In the genomic region with DNA sequence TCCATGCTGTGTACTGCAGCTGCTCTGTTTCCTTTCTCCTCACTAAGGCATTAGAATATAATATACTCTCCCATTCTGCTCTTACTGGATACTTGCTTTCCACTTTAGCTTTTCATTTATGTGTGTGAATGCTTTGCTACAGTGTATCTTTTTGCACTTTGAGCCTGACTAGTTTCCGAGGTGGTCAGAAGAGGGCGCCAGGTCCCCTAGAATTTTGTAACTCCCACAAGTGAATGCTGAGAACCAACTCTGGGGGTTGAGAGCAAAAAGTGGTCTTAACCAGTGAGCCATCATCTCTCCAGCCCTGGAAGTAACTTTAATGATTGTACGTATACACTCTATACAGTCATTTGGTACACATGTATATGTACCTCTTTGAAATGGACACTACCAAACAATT, we compare ENCODE assay signal across 8 mouse cellular contexts. TPM values are rescaled to one million over a fixed set of nuclear protein-coding genes. Genes with fewer than 3 reads are reported as not detected.
A peak's percentile ranks its signal among the peaks of the same experiment; 100 is the strongest.
DNase-seq lines count a peak whose midpoint lies in the region; ATAC-seq and TF ChIP-seq lines count a peak whose summit lies in the region.

No protein-coding gene starts in this region.

- H3K27me3 ChIP-seq in heart, adult 2 months (ENCODE audit: control insufficient read depth, insufficient read depth, low read length): no peaks in the 10 kb centered on the region
- peaks cover 20% of the 10 kb centered on the region for H3K27me3 ChIP-seq in embryonic facial prominence, embryonic 14.5 days (replicated peaks; ENCODE audit: control insufficient read depth, insufficient read depth, low read length)
- H3K27me3 ChIP-seq in hindbrain, postnatal 0 days (ENCODE audit: insufficient read depth, low read length): no peaks in the 10 kb centered on the region
- H3K27me3 ChIP-seq in stomach, embryonic 14.5 days (ENCODE audit: control insufficient read depth, insufficient read depth, low read length): no peaks in the 10 kb centered on the region

- DNase-seq in heart, adult 2 months: no peak
- DNase-seq in heart, postnatal 25 days (ENCODE audit: low spot score): no peak
- DNase-seq in urinary bladder, adult 18-20 months (ENCODE audit: low spot score in 2 of 2): peak; percentile 3 to 7
- DNase-seq in urinary bladder, adult 2 months (ENCODE audit: low spot score): no peak
- DNase-seq in embryonic facial prominence, embryonic 14.5 days (ENCODE audit: low spot score): peak; percentile 30
- DNase-seq in hindbrain, postnatal 0 days (ENCODE audit: low spot score): peak; percentile 65

- intact Hi-C loops in heart, adult 2 months (cut with DNase I): no loop called here
- intact Hi-C loops in heart, postnatal 25 days (cut with DNase I): no loop called here

- H3K4me1 ChIP-seq in heart, adult 2 months (ENCODE audit: control insufficient read depth, insufficient read depth, low read length): no peaks in the 10 kb centered on the region
- H3K4me1 ChIP-seq in embryonic facial prominence, embryonic 14.5 days (ENCODE audit: control insufficient read depth, insufficient read depth, low read length): 0 out of 2 replicates have a peak, but pooled peaks cover 3% of the 10 kb centered on the region
- peaks cover 4% of the 10 kb centered on the region; the same call in 1 of the 2 replicates for H3K4me1 ChIP-seq in hindbrain, postnatal 0 days (ENCODE audit: insufficient read depth, low read length)
- H3K4me1 ChIP-seq in stomach, embryonic 14.5 days (ENCODE audit: control insufficient read depth, insufficient read depth, low read length): no peaks in the 10 kb centered on the region

- peak; percentile 51 for TF ChIP-seq CTCF in heart, adult 2 months (IDR thresholded peaks at IDR 0.05)
- peak; percentile 58 for TF ChIP-seq CTCF in hindbrain, postnatal 0 days (IDR thresholded peaks at IDR 0.05; ENCODE audit: low read depth)

- H3K27ac ChIP-seq in heart, adult 2 months: no peak overlapping the region
- H3K27ac ChIP-seq in embryonic facial prominence, embryonic 14.5 days (replicated peaks; ENCODE audit: low read depth, low read length): no peak overlapping the region
- no peak overlapping the region for H3K27ac ChIP-seq in hindbrain, postnatal 0 days
- H3K27ac ChIP-seq in stomach, embryonic 14.5 days (ENCODE audit: low read length): no peak overlapping the region

- no peaks in the 10 kb centered on the region for H3K9me3 ChIP-seq in embryonic facial prominence, embryonic 14.5 days (ENCODE audit: control insufficient read depth, low read length)
- H3K9me3 ChIP-seq in hindbrain, postnatal 0 days (ENCODE audit: low read length): no peaks in the 10 kb centered on the region
- no peaks in the 10 kb centered on the region for H3K9me3 ChIP-seq in stomach, embryonic 14.5 days (ENCODE audit: control insufficient read depth, low read depth, low read length)

- no peak overlapping the region for H3K9ac ChIP-seq in heart, adult 2 months (ENCODE audit: low read depth, low read length)
- no peak overlapping the region for H3K9ac ChIP-seq in embryonic facial prominence, embryonic 14.5 days (ENCODE audit: low read depth, low read length)
- H3K9ac ChIP-seq in hindbrain, postnatal 0 days (replicated peaks; ENCODE audit: low read length): no peak overlapping the region
- no peak overlapping the region for H3K9ac ChIP-seq in stomach, embryonic 14.5 days (replicated peaks; ENCODE audit: low read depth, low read length)

- H3K36me3 ChIP-seq in heart, adult 2 months (ENCODE audit: control insufficient read depth, insufficient read depth, low read length): no peaks in the 10 kb centered on the region
- H3K36me3 ChIP-seq in embryonic facial prominence, embryonic 14.5 days (ENCODE audit: control insufficient read depth, insufficient read depth, low read length): no peaks in the 10 kb centered on the region
- H3K36me3 ChIP-seq in hindbrain, postnatal 0 days (ENCODE audit: insufficient read depth, low read length): no peaks in the 10 kb centered on the region
- H3K36me3 ChIP-seq in stomach, embryonic 14.5 days (ENCODE audit: control insufficient read depth, insufficient read depth, low read length): no peaks in the 10 kb centered on the region

- peak overlapping the region; percentile 97 for H3K4me2 ChIP-seq in embryonic facial prominence, embryonic 14.5 days (ENCODE audit: low read depth, low read length)
- peak overlapping the region; percentile 92 for H3K4me2 ChIP-seq in hindbrain, postnatal 0 days (ENCODE audit: low read depth, low read length)
- H3K4me2 ChIP-seq in stomach, embryonic 14.5 days (replicated peaks; ENCODE audit: low read depth, low read length): peak overlapping the region; percentile 99

- ATAC-seq in embryonic facial prominence, embryonic 14.5 days (ENCODE audit: low read depth): no peak
- no peak for ATAC-seq in hindbrain, postnatal 0 days
- ATAC-seq in stomach, embryonic 14.5 days (ENCODE audit: insufficient number of reproducible peaks, insufficient read depth, low FRiP score, low read depth): no peak
- ATAC-seq in erythroblast, adult 5-6 weeks (replicated peaks; ENCODE audit: low FRiP score, poor library complexity, severe bottlenecking): no peak; the same call in 1 of the 2 replicates

- TF ChIP-seq EP300 in heart, adult 2 months (IDR thresholded peaks at IDR 0.05; ENCODE audit: insufficient read depth, low read depth, low read length): no peak

- no peaks in the 10 kb centered on the region for H3K79me2 ChIP-seq in heart, adult 2 months (replicated peaks; ENCODE audit: control insufficient read depth, insufficient read depth, low read length)

- 54% methylated on average over 3 of the region's 3 CpGs for WGBS in heart, adult 2 months
- 29% methylated on average over 3 of the region's 3 CpGs for WGBS in embryonic facial prominence, embryonic 14.5 days
- 33% methylated on average over 3 of the region's 3 CpGs for WGBS in hindbrain, postnatal 0 days
- 35% methylated on average over 3 of the region's 3 CpGs for WGBS in stomach, embryonic 14.5 days

- no peak overlapping the region for H3K4me3 ChIP-seq in heart, adult 2 months
- H3K4me3 ChIP-seq in embryonic facial prominence, embryonic 14.5 days (ENCODE audit: low read depth, low read length): peak overlapping the region; percentile 68
- peak overlapping the region; percentile 66 for H3K4me3 ChIP-seq in hindbrain, postnatal 0 days (ENCODE audit: low read length)
- H3K4me3 ChIP-seq in stomach, embryonic 14.5 days (ENCODE audit: low read depth, low read length): no peak overlapping the region

- no peak for TF ChIP-seq POLR2A in heart, adult 2 months (IDR thresholded peaks at IDR 0.05; ENCODE audit: insufficient read depth, low read depth, low read length)

RNA-seq across cellular contexts. Expression of gene Lonrf2, which starts 1.6 kb away (rescaled TPM):
- 1 to 10 TPM; 3.3 to 3.8 TPM for total RNA-seq in heart, adult 2 months (2021)
- polyA plus RNA-seq in heart, adult 2 months (2012; rRNA removed): 2.6 and 4.2 TPM in 2 replicates
- 1 to 10 TPM; 3.4 to 4.2 TPM for total RNA-seq in heart, postnatal 25 days (2021)
- 5.6 and 5.9 TPM in 2 replicates for polyA plus RNA-seq in urinary bladder, adult 2 months (2012; rRNA removed)
- 3.0 and 3.1 TPM in 2 replicates for polyA plus RNA-seq in embryonic facial prominence, embryonic 14.5 days (2014; fragmentation: Nextera tagmentation; extraction: Ambion mirVana)
- total RNA-seq in hindbrain, postnatal 0 days (2014; rRNA removed): 116 and 137 TPM in 2 replicates
- polyA plus RNA-seq in hindbrain, postnatal 0 days (2015; fragmentation: Nextera tagmentation; extraction: Ambion mirVana): 21.9 TPM in 2 replicates
- polyA plus RNA-seq in stomach, embryonic 14.5 days (2014; fragmentation: Nextera tagmentation; extraction: Ambion mirVana): 2.0 and 2.2 TPM in 2 replicates
- 0.42 and 0.77 TPM in 2 replicates for total RNA-seq in erythroblast, adult 5-6 weeks (2015; ENCODE audit: low replicate concordance)
- total RNA-seq in erythroblast, adult 5-6 weeks (2017; ENCODE audit: low replicate concordance): 0.14 and 0.17 TPM in 2 replicates

Comparison
In these comparisons a context has a peak if more than half of its experiments do, and no peak if none do; other contexts are left out.
1. DNase-seq: peak in urinary bladder, adult 18-20 months (2 of 2), embryonic facial prominence, embryonic 14.5 days (single experiment) and hindbrain, postnatal 0 days (single experiment); none in heart, adult 2 months (0 of 2), heart, postnatal 25 days (single experiment) and urinary bladder, adult 2 months (single experiment).
2. H3K4me3 ChIP-seq: peak in embryonic facial prominence, embryonic 14.5 days (single experiment) and hindbrain, postnatal 0 days (single experiment); none in heart, adult 2 months (single experiment) and stomach, embryonic 14.5 days (single experiment).
3. Peak in every context shown above with its lines, with median percentiles within 50 percentile points of each other: H3K4me2 ChIP-seq.